Mouse (Mus musculus) naive thymus-derived CD4-positive, alpha-beta T cell, adult 2 months (primary cell): ENCODE results near the gene Ripply2.

Experiments used
- DNase-seq: peaks from one replicate; pipeline ENCODE4 v3.0.0-alpha.2; 2011; ENCODE audit warnings: low read depth

The Ripply2 gene

GRCm38 (mm10) chr9:87025764-87026163 lies 10.4 kb downstream of the Ripply2 start:
- DNase-seq: peak; percentile 37

DNA sequence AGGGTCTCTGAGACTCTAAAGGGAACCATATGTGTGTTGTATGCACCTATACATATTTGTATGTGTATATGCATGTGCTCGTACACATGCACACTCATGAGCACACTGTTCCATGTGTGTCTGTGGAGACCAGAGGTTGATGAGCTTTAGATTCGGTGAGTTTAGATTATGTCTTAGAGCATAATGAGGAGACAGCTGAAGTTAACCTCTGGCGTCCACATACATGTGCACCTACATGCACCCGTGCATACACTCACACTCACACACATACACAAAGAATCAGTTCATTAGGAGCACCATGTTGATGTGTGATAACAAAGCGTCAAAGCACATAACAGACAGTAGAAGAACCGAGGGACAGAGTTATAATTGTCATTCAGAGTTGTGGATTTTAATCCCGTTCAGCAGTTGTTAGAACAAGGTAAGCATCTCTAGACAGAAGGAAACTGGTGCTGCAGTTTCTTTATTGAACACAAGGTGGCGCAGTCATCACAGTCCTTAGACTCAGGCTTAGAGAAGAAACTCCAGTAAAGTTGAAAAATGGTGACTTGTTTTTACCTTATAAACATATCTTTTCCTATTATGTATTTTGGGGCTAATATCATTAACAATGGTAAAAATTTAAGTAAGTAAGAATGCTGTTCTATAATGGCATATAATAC lies 12.2 kb downstream of the Ripply2 start:
- DNase-seq: peak; percentile 81

GRCm38 (mm10) chr9:87032196-87032595 lies 16.9 kb downstream of the Ripply2 start:
- no peak for DNase-seq

- no peak for DNase-seq
These were observed 19.7 kb downstream of the Ripply2 start for GRCm38 (mm10) chr9:87034831-87035580.

DNA sequence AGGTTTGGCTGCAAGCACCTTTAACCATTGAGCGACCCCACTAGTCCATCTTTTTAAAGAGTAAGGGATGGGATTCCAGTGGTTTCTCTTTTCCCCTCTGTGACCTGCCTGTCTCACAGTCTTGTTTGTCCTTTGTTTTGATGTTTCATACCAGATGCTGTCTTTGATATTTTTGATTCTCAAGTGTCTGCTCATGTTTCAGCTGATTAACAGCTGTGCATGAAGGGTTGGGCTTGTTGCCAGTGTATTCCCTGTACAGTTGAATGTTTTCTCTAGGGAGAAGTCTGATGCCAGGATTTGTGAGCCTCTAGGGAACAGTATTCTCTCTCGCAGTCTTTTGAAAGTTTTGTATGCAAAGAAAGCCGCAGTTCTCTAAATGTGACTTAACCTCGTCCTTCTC lies 34.1 kb downstream of the Ripply2 start:
- DNase-seq: no peak

DNA sequence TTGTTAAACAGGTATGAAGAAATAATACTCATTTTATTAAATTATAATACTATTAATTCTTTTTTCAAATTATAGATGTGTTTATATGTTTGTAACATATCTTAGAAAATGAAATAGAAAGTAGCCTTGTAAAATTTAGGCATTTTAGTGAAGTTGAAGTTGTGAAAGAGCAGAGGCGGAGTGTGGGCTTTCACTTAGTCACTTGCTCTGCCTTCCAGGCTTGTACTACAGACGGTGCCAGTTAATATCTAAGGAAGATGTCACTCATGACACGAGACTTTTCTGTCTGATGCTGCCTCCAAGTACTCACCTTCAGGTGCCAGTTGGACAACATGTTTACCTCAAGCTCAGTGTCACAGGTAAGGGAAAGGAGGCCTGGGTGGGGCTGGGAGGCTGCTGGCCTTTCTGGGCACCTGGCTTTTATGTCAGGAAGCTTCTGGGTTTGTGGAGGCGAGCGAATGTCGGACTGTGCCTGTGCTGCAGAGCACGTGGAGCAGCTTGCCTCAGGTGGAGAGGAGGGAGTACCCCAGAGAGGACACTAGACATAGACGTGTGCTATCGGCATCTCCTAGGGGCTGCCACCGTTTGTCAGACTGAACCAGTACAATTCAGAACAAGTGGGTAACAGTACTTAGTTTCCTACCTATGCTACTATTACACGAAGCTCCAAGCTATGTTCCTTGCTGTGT lies 40.4 kb downstream of the Ripply2 start:
- no peak for DNase-seq

DNA sequence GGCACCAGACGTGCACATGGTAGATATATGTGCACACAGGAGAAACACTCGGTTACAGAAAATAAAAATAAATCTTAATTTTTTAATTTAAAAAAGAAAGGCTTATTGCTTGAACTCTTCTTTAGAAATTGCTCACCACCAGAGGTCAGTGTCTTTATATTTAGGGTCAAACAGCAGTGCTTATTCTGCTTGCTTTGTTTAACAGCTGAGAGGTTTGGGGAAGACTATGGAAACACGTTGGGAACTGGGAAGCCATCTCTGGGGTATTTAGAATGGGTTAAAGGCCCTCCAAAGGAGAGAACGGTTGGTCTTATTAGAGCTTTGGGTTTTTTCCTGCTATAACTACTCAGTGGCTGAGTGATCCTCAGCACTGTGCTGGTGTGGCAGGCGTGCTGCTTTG lies 47.0 kb downstream of the Ripply2 start:
- no peak for DNase-seq

GRCm38 (mm10) chr9:87068160-87068559 lies 52.8 kb downstream of the Ripply2 start:
- no peak for DNase-seq
